12 mouse cellular contexts compared by ENCODE assay signal in genomic region chr11:83293182-83293581, GRCm38 (mm10). TPM values are rescaled to one million over a fixed set of nuclear protein-coding genes. Genes with fewer than 3 reads are reported as not detected.
A peak's percentile ranks its signal among the peaks of the same experiment; 100 is the strongest.
DNase-seq lines count a peak whose midpoint lies in the region; ATAC-seq and TF ChIP-seq lines count a peak whose summit lies in the region.
"Had no signal": no experiment of that assay in that cellular context is flagged by ENCODE, and none has a peak within 500 bp of the region (broad histone marks: within the 10 kb centered on the region; RNA-seq: fewer than 3 reads in every experiment).

No protein-coding gene starts in this region.

- no peaks in the 10 kb centered on the region for H3K27me3 ChIP-seq in heart, postnatal 0 days (ENCODE audit: control insufficient read depth, insufficient read depth, low read length)
- no peaks in the 10 kb centered on the region for H3K27me3 ChIP-seq in embryonic facial prominence, embryonic 11.5 days (ENCODE audit: control insufficient read depth, insufficient read depth, low read length)
- H3K27me3 ChIP-seq in hindbrain, embryonic 16.5 days (replicated peaks; ENCODE audit: control insufficient read depth, insufficient read depth, low read length): no peaks in the 10 kb centered on the region
- H3K27me3 ChIP-seq in midbrain, embryonic 14.5 days (ENCODE audit: control insufficient read depth, insufficient read depth, low read length): no peaks in the 10 kb centered on the region

- H3K27ac ChIP-seq in heart, postnatal 0 days (ENCODE audit: low read depth): no peak overlapping the region
- H3K27ac ChIP-seq in embryonic facial prominence, embryonic 11.5 days (replicated peaks; ENCODE audit: low read depth, low read length): no peak overlapping the region
- H3K27ac ChIP-seq in hindbrain, embryonic 16.5 days (ENCODE audit: low read depth, low read length): no peak overlapping the region
- no peak overlapping the region for H3K27ac ChIP-seq in midbrain, embryonic 14.5 days (replicated peaks; ENCODE audit: low read depth, low read length)

- H3K9me3 ChIP-seq in heart, postnatal 0 days (replicated peaks; ENCODE audit: control insufficient read depth, low read length): no peaks in the 10 kb centered on the region
- no peaks in the 10 kb centered on the region for H3K9me3 ChIP-seq in embryonic facial prominence, embryonic 11.5 days (replicated peaks; ENCODE audit: control insufficient read depth, low read length)
- H3K9me3 ChIP-seq in hindbrain, embryonic 16.5 days (ENCODE audit: control insufficient read depth, low read length): no peaks in the 10 kb centered on the region
- H3K9me3 ChIP-seq in midbrain, embryonic 14.5 days (ENCODE audit: control insufficient read depth, low read length): no peaks in the 10 kb centered on the region

- DNase-seq in heart, postnatal 0 days (ENCODE audit: low spot score): no peak
- no peak for DNase-seq in heart, postnatal 36 days
- DNase-seq in embryonic facial prominence, embryonic 11.5 days (ENCODE audit: low spot score): no peak
- DNase-seq in midbrain, embryonic 14.5 days: no peak
- DNase-seq in adrenal gland, postnatal 14 days: no peak
- no peak for DNase-seq in layer of hippocampus, postnatal 36 days
- DNase-seq in frontal cortex, postnatal 25 days (ENCODE audit: low spot score in 2 of 2): no peak

- peak overlapping the region; percentile 64; the same call in 1 of the 2 replicates for H3K9ac ChIP-seq in heart, postnatal 0 days (replicated peaks; ENCODE audit: low read depth, low read length)
- H3K9ac ChIP-seq in embryonic facial prominence, embryonic 11.5 days (replicated peaks; ENCODE audit: low read length): peak overlapping the region; percentile 7; the same call in 1 of the 2 replicates
- no peak overlapping the region for H3K9ac ChIP-seq in hindbrain, embryonic 16.5 days (ENCODE audit: low read depth, low read length)
- H3K9ac ChIP-seq in midbrain, embryonic 14.5 days (replicated peaks; ENCODE audit: low read length): no peak overlapping the region; the same call in 1 of the 2 replicates

- H3K4me1 ChIP-seq in heart, postnatal 0 days (ENCODE audit: control insufficient read depth, insufficient read depth): peaks cover 34% of the 10 kb centered on the region
- H3K4me1 ChIP-seq in embryonic facial prominence, embryonic 11.5 days (ENCODE audit: control insufficient read depth, insufficient read depth, low read length): peaks cover 3% of the 10 kb centered on the region; the same call in 1 of the 2 replicates
- H3K4me1 ChIP-seq in hindbrain, embryonic 16.5 days (ENCODE audit: control insufficient read depth, insufficient read depth, low read depth, low read length): peaks cover 42% of the 10 kb centered on the region
- H3K4me1 ChIP-seq in midbrain, embryonic 14.5 days (ENCODE audit: control insufficient read depth, insufficient read depth, low read length): peaks cover 26% of the 10 kb centered on the region

- 91% methylated on average over 1 of the region's 1 CpGs for WGBS in heart, postnatal 0 days
- 88% methylated on average over 1 of the region's 1 CpGs for WGBS in embryonic facial prominence, embryonic 11.5 days
- WGBS in hindbrain, embryonic 16.5 days: 85% methylated on average over 1 of the region's 1 CpGs
- WGBS in midbrain, embryonic 14.5 days: 84% methylated on average over 1 of the region's 1 CpGs

- H3K4me2 ChIP-seq in heart, postnatal 0 days (ENCODE audit: low read depth, low read length): peak overlapping the region; percentile 77
- peak overlapping the region; percentile 74 for H3K4me2 ChIP-seq in embryonic facial prominence, embryonic 11.5 days (ENCODE audit: low read depth, low read length)
- H3K4me2 ChIP-seq in hindbrain, embryonic 16.5 days (ENCODE audit: low read length): peak overlapping the region; percentile 95
- peak overlapping the region; percentile 90 for H3K4me2 ChIP-seq in midbrain, embryonic 14.5 days (ENCODE audit: low read length)

- intact Hi-C loops in heart, postnatal 36 days (cut with DNase I): loop anchor here (10.0 kb wide), 1 partner anchor 508 kb away; the partner anchor contains the start of gene Lig3

- no peak for ATAC-seq in heart, postnatal 0 days (ENCODE audit: insufficient read depth, low read depth)
- no peak for ATAC-seq in embryonic facial prominence, embryonic 11.5 days (replicated peaks; ENCODE audit: insufficient number of reproducible peaks, low FRiP score, low TSS enrichment, low read depth)
- no peak for ATAC-seq in hindbrain, embryonic 16.5 days
- ATAC-seq in midbrain, embryonic 14.5 days (ENCODE audit: low FRiP score, low TSS enrichment): no peak
- ATAC-seq: inflammation-experienced regulatory T-cells, adult 6 months; Patski had no signal

- peak overlapping the region; percentile 67 for H3K4me3 ChIP-seq in heart, postnatal 0 days (ENCODE audit: low read depth, low read length)
- peak overlapping the region; percentile 59 for H3K4me3 ChIP-seq in embryonic facial prominence, embryonic 11.5 days (ENCODE audit: low read depth, low read length)
- peak overlapping the region; percentile 60 for H3K4me3 ChIP-seq in hindbrain, embryonic 16.5 days (ENCODE audit: low read length)
- H3K4me3 ChIP-seq in midbrain, embryonic 14.5 days (replicated peaks; ENCODE audit: low read depth, low read length): peak overlapping the region; percentile 59

- no peak for TF ChIP-seq CTCF in heart, postnatal 0 days (IDR thresholded peaks at IDR 0.05; ENCODE audit: low read depth)

- peaks cover 26% of the 10 kb centered on the region for H3K36me3 ChIP-seq in heart, postnatal 0 days (replicated peaks; ENCODE audit: control insufficient read depth, insufficient read depth, low read length)
- no peaks in the 10 kb centered on the region for H3K36me3 ChIP-seq in embryonic facial prominence, embryonic 11.5 days (replicated peaks; ENCODE audit: control insufficient read depth, insufficient read depth, low read depth, low read length)
- 0 out of 2 replicates have a peak, but pooled peaks cover 2% of the 10 kb centered on the region for H3K36me3 ChIP-seq in hindbrain, embryonic 16.5 days (ENCODE audit: control insufficient read depth, insufficient read depth, low read length)
- H3K36me3 ChIP-seq in midbrain, embryonic 14.5 days (ENCODE audit: control insufficient read depth, insufficient read depth, low read length): peaks cover 22% of the 10 kb centered on the region

- no peak for TF ChIP-seq EP300 in heart, postnatal 0 days (IDR thresholded peaks at IDR 0.05; ENCODE audit: low read depth)

RNA-seq across cellular contexts. Expression of gene Ap2b1, which starts 5.6 kb away (rescaled TPM):
- 51.6 and 52.0 TPM in 2 replicates for total RNA-seq in heart, postnatal 0 days (2014; rRNA removed; ENCODE audit: low replicate concordance)
- 20.1 TPM in 2 replicates for polyA plus RNA-seq in heart, postnatal 0 days (2015; fragmentation: Nextera tagmentation; extraction: Ambion mirVana)
- 10 to 100 TPM; 44.9 to 46.1 TPM for total RNA-seq in heart, postnatal 36 days (2021)
- polyA plus RNA-seq in embryonic facial prominence, embryonic 11.5 days (2014; fragmentation: Nextera tagmentation; extraction: Ambion mirVana): 93.5 and 96.0 TPM in 2 replicates
- polyA plus RNA-seq in hindbrain, embryonic 16.5 days (2015; fragmentation: Nextera tagmentation; extraction: Ambion mirVana): 113 and 131 TPM in 2 replicates
- 103 and 173 TPM in 2 replicates for polyA plus RNA-seq in midbrain, embryonic 14.5 days (2014; fragmentation: Nextera tagmentation; extraction: Ambion mirVana)
- 86.9 and 98.4 TPM in 2 replicates for total RNA-seq in adrenal gland, postnatal 14 days (2021)
- 100 to 1,000 TPM; 329 to 361 TPM for total RNA-seq in layer of hippocampus, postnatal 36 days (2021)

RNA-seq across cellular contexts. Expression of gene Slfn14, which starts 6.7 kb away (rescaled TPM):
- not detected in 2 replicates for total RNA-seq in heart, postnatal 0 days (2014; rRNA removed; ENCODE audit: low replicate concordance)
- polyA plus RNA-seq in heart, postnatal 0 days (2015; fragmentation: Nextera tagmentation; extraction: Ambion mirVana): 0.10 and 0.16 TPM in 2 replicates
- under 1 TPM; 0.11 TPM for total RNA-seq in heart, postnatal 36 days (2021)
- 0.56 and 0.81 TPM in 2 replicates for polyA plus RNA-seq in embryonic facial prominence, embryonic 11.5 days (2014; fragmentation: Nextera tagmentation; extraction: Ambion mirVana)
- polyA plus RNA-seq in hindbrain, embryonic 16.5 days (2015; fragmentation: Nextera tagmentation; extraction: Ambion mirVana): 0.10 TPM in 1 of 2 replicates, not detected in the other
- polyA plus RNA-seq in midbrain, embryonic 14.5 days (2014; fragmentation: Nextera tagmentation; extraction: Ambion mirVana): 0.05 TPM in 1 of 2 replicates, not detected in the other
- 0.41 and 2.7 TPM in 2 replicates for total RNA-seq in adrenal gland, postnatal 14 days (2021)
- not detected for total RNA-seq in layer of hippocampus, postnatal 36 days (2021)
- total RNA-seq: common myeloid progenitor, adult 5-6 weeks; megakaryocyte progenitor cell, adult 5-6 weeks had no signal
- polyA plus RNA-seq: Patski had no signal

RNA-seq across cellular contexts. Expression of gene Pex12, which starts 9.2 kb away (rescaled TPM):
- 2.6 and 3.6 TPM in 2 replicates for total RNA-seq in heart, postnatal 0 days (2014; rRNA removed; ENCODE audit: low replicate concordance)
- polyA plus RNA-seq in heart, postnatal 0 days (2015; fragmentation: Nextera tagmentation; extraction: Ambion mirVana): 8.3 and 9.3 TPM in 2 replicates
- total RNA-seq in heart, postnatal 36 days (2021): 10 to 100 TPM in 1 of 2 experiments, 1 to 10 TPM in 1; 7.9 to 11.8 TPM
- 13.8 and 16.8 TPM in 2 replicates for polyA plus RNA-seq in embryonic facial prominence, embryonic 11.5 days (2014; fragmentation: Nextera tagmentation; extraction: Ambion mirVana)
- polyA plus RNA-seq in hindbrain, embryonic 16.5 days (2015; fragmentation: Nextera tagmentation; extraction: Ambion mirVana): 15.0 and 16.7 TPM in 2 replicates
- 16.2 and 20.6 TPM in 2 replicates for polyA plus RNA-seq in midbrain, embryonic 14.5 days (2014; fragmentation: Nextera tagmentation; extraction: Ambion mirVana)
- 15.1 and 16.2 TPM in 2 replicates for total RNA-seq in adrenal gland, postnatal 14 days (2021)
- total RNA-seq in layer of hippocampus, postnatal 36 days (2021): 1 to 10 TPM; 7.9 to 9.9 TPM

Comparison
In these comparisons a context has a peak if more than half of its experiments do, and no peak if none do; other contexts are left out.
1. H3K9ac ChIP-seq: peak in heart, postnatal 0 days (single experiment) and embryonic facial prominence, embryonic 11.5 days (single experiment); none in hindbrain, embryonic 16.5 days (single experiment) and midbrain, embryonic 14.5 days (single experiment).
2. Peak in every context shown above with its lines, with median percentiles within 50 percentile points of each other: H3K4me2 ChIP-seq and H3K4me3 ChIP-seq.